Mouse (Mus musculus) forebrain, embryonic 11.5 days (tissue): ENCODE measurements at regions not wholly inside any gene's neighbourhood (a gene's known extent, or its start where the extent isn't known, plus 50 kb on each side); places are given as distances from the start of the nearest gene placed in this dataset.

Source experiments
- ATAC-seq: fragments of 200-750 bp; cut with Nextera tagmentation; replicated peaks from 2 replicates; pipeline ENCODE4 v1.8.0; 2017; ENCODE audit warnings: moderate TSS enrichment; ENCODE audit not compliant: low FRiP score
- DNase-seq: peaks from one replicate; pipeline ENCODE4 v3.0.0-alpha.2; 2017; ENCODE audit warnings: low spot score
- H3K27ac ChIP-seq: fragments of 300-500 bp; sonication (generic); 2 replicates; pipeline ENCODE4 v1.5.1; 2014; ENCODE audit warnings: low read depth, low read length
- H3K27me3 ChIP-seq: fragments of 300-500 bp; sonication (generic); 2 replicates; pipeline ENCODE4 v1.6.1; 2014; ENCODE audit warnings: mild to moderate bottlenecking, low read length, mixed read lengths; ENCODE audit not compliant: control insufficient read depth, insufficient read depth
- H3K36me3 ChIP-seq: fragments of 300-500 bp; sonication (generic); 2 replicates; pipeline ENCODE4 v1.6.1; 2014; ENCODE audit warnings: mild to moderate bottlenecking, low read length, moderate library complexity, mixed read lengths; ENCODE audit not compliant: control insufficient read depth, insufficient read depth
- H3K4me1 ChIP-seq: fragments of 300-500 bp; sonication (generic); replicated peaks from 2 replicates; pipeline ENCODE4 v1.6.1; 2014; ENCODE audit warnings: low read length, mixed read lengths; ENCODE audit not compliant: control insufficient read depth, insufficient read depth
- H3K4me2 ChIP-seq: fragments of 300-500 bp; sonication (generic); 2 replicates; pipeline ENCODE4 v1.6.1; 2014; ENCODE audit warnings: low read depth, mild to moderate bottlenecking, low read length, moderate library complexity, mixed read lengths; ENCODE audit not compliant: severe bottlenecking
- H3K4me3 ChIP-seq: fragments of 300-500 bp; sonication (generic); 2 replicates; pipeline ENCODE4 v1.5.1; 2014; ENCODE audit warnings: low read depth, low read length
- H3K9ac ChIP-seq: fragments of 300-500 bp; sonication (generic); 2 replicates; pipeline ENCODE4 v1.6.1; 2014; ENCODE audit warnings: low read length
- H3K9me3 ChIP-seq: fragments of 300-500 bp; sonication (generic); 2 replicates; pipeline ENCODE4 v1.6.1; 2016; ENCODE audit warnings: low read length, mixed read lengths; ENCODE audit not compliant: control insufficient read depth
- WGBS: fragments of 180-500 bp; shearing (Covaris S2); extraction: QIAGEN DNeasy Blood & Tissue Kit; methylation state at CpG from one replicate; pipeline ENCODE4 v1.1.7; 2014; 5-methylcytosine and 5-hydroxymethylcytosine counted together

DNA sequence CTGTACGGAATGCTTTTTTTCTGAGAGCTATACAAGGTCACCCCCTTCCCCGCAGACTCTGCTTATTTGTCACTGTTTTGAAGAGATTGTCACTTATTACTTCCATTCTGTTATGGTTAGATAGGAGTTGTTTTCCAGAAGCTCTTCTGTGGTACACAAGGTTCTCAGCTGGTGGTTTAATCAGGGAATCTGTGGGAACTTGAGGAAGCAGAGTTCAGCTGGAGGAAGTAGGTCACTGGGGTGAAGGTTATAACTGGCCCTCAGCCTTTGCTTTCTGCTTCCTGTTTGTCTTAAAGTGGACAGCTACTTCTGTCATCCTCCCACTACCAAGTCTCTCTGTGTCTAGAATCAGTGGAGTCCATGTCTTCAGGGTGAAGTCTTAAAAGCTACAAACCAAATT, 143.4 kb upstream of the Gm10131 start:
- Histone ChIP-seq H3K9me3 (no peaks in the 10 kb centered on the region), H3K27ac (no peak overlapping the region), H3K9ac (no peak overlapping the region), H3K4me1 (no peaks in the 10 kb centered on the region; the same call in 1 of the 2 replicates), H3K27me3 (no peaks in the 10 kb centered on the region), H3K4me3 (no peak overlapping the region), H3K36me3 (no peaks in the 10 kb centered on the region), H3K4me2 (no peak overlapping the region)
- DNase-seq (no peak), ATAC-seq (no peak)
- 99% methylated on average over 2 of the region's 2 CpGs for WGBS

DNA sequence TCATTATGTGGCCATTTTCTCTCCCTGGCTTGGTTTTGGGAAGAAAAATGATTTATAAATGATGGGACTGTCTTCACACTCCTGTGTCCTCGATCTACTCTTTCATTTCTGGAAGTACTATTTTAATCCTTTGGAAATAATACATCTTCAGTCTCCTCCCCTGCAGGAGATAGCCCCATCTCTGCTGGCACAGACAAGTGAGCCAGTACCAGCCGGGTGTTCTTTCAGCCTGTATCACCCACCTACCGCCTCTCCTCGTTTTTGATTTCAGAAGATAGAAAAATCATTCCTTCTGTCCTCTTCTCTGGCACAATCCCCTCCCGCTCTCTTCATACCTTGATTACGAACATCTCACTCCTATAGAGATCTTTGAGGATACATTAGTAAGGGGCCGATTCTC, 140.4 kb upstream of the Gm10131 start:
- Histone ChIP-seq H3K4me2 (no peak overlapping the region), H3K4me1 (no peaks in the 10 kb centered on the region; the same call in 1 of the 2 replicates), H3K27ac (no peak overlapping the region), H3K36me3 (no peaks in the 10 kb centered on the region), H3K9me3 (no peaks in the 10 kb centered on the region), H3K4me3 (no peak overlapping the region), H3K27me3 (no peaks in the 10 kb centered on the region), H3K9ac (no peak overlapping the region)
- ATAC-seq (no peak), DNase-seq (no peak)
- WGBS = 94% methylated on average over 7 of the region's 7 CpGs

- ATAC-seq = no peak
- Histone ChIP-seq H3K27ac (no peak overlapping the region), H3K9me3 (no peaks in the 10 kb centered on the region), H3K27me3 (no peaks in the 10 kb centered on the region), H3K9ac (no peak overlapping the region), H3K4me2 (no peak overlapping the region), H3K4me3 (no peak overlapping the region), H3K36me3 (no peaks in the 10 kb centered on the region), H3K4me1 (no peaks in the 10 kb centered on the region)
- DNase-seq = no peak
- WGBS = 94% methylated on average over 6 of the region's 6 CpGs
Observed at GRCm38 (mm10) chr8:34239346-34239900, 127.9 kb upstream of the Gm10131 start.

DNA sequence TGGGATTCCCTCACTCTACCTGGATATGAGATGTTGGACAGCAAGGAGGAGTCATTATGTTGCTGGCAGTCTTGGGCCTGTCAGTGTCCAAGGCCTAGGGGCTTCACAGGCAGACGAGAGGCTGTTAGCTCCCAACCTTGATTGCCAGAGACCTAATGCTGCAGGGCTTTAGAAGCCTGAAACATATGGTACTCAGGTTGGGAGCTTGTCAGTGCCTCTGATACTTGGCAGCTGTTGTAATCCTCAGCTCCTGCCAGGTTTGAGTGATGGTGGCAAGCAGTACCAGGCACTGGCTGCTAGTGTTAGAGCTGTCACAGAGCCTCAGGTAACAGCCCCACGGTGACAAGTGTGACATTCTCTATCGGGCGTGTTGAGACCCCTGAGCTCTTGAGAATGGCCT, 122.2 kb upstream of the Gm10131 start:
- WGBS = 93% methylated on average over 4 of the region's 4 CpGs
- H3K4me2 ChIP-seq = no peak overlapping the region
- H3K9ac ChIP-seq = no peak overlapping the region
- H3K36me3 ChIP-seq = no peaks in the 10 kb centered on the region
- H3K27me3 ChIP-seq = no peaks in the 10 kb centered on the region
- no peak for ATAC-seq
- H3K27ac ChIP-seq = no peak overlapping the region
- H3K9me3 ChIP-seq = no peaks in the 10 kb centered on the region
- DNase-seq = no peak
- no peaks in the 10 kb centered on the region for H3K4me1 ChIP-seq
- no peak overlapping the region for H3K4me3 ChIP-seq

DNA sequence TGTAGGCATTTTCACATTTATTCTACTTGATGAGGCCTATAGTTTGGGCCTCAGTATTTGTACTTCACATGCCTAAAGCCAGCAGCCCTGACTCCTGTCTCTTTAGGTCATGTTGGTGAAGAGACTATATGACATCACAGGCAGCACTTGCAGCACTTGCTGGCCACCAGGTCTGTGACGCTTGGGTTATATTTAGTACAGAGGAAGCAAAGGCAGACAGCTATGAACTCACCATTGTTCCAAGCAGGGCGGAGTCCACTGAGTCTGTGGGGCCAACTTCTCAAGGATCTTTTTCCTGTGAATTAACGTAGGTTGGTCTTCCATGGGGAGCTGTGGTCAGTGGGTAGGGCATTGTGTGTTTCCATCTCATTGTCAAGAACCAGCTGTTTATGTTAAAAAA, 117.9 kb upstream of the Gm10131 start:
- Histone ChIP-seq H3K27me3 (no peaks in the 10 kb centered on the region), H3K9me3 (no peaks in the 10 kb centered on the region), H3K36me3 (no peaks in the 10 kb centered on the region), H3K4me3 (no peak overlapping the region), H3K4me1 (no peaks in the 10 kb centered on the region), H3K4me2 (no peak overlapping the region), H3K9ac (no peak overlapping the region), H3K27ac (no peak overlapping the region)
- no peak for DNase-seq
- no peak for ATAC-seq
- WGBS = 90% methylated on average over 3 of the region's 3 CpGs

DNA sequence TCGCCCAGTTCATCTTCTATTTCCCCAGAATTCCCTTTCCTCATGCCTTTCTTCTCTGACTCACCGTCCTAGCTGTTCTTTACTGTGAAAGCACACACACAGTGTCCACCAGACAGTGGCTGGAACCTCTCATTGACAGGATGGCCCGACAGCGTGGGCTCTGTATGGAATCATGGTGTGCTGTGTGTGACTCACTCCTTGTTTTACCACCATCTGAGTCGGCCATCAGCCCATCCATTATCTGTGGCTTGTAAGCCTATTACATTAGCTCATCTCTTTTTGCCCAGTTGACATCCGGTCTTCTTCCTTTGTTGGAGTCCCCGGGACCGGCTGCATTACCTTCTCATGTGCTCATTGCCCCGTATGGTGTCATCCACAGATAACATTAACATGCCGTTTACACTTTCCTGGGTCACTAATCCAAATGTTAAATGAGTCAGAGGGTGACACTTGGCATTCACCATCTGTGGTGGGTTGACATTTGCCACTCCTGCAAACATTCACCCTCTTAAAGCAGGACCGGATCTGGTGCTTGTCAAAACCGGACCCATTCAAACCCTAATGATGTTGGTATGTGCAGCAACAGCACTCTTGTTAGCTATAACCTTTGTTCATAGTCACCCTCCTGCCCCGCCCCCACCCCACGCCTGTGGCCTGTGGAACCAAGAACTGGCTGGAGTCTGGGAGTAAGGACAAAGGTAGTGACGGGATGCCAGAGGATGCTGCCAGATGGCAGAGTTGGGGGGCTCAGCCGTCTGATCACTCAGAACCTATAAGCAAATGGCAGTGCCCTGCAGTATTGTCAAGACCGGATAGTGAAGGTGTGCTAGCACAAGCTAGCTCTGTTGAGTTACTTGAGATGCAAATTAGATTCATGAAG, 113.7 kb upstream of the Gm10131 start:
- Histone ChIP-seq H3K9me3 (no peaks in the 10 kb centered on the region), H3K27ac (no peak overlapping the region), H3K36me3 (no peaks in the 10 kb centered on the region), H3K4me1 (no peaks in the 10 kb centered on the region), H3K27me3 (no peaks in the 10 kb centered on the region), H3K4me2 (no peak overlapping the region), H3K4me3 (no peak overlapping the region), H3K9ac (no peak overlapping the region)
- WGBS = 76% methylated on average over 17 of the region's 17 CpGs
- DNase-seq (no peak), ATAC-seq (no peak)

- 72% methylated on average over 6 of the region's 6 CpGs for WGBS
- Histone ChIP-seq H3K9ac (no peak overlapping the region), H3K27me3 (no peaks in the 10 kb centered on the region), H3K4me3 (no peak overlapping the region), H3K9me3 (no peaks in the 10 kb centered on the region), H3K4me1 (no peaks in the 10 kb centered on the region), H3K27ac (no peak overlapping the region), H3K4me2 (no peak overlapping the region), H3K36me3 (no peaks in the 10 kb centered on the region)
- DNase-seq (no peak), ATAC-seq (no peak)
Observed at GRCm38 (mm10) chr8:34222187-34222586, 110.7 kb upstream of the Gm10131 start.
